Mouse (Mus musculus) Muller cell, postnatal 12 days (primary cell): ENCODE measurements around the gene Prkg1.

Experiments
- DNase-seq: peaks from one replicate; pipeline ENCODE4 v3.0.0-alpha.2; 2015; ENCODE audit errors: inconsistent ontology term

Gene Prkg1

GRCm38 (mm10) chr19:31073959-31074716 lies 690.7 kb downstream of the Prkg1 start:
- DNase-seq: peak; percentile 33

- no peak for DNase-seq
Measured at GRCm38 (mm10) chr19:31065206-31065781, 699.5 kb downstream of the Prkg1 start.

- no peak for DNase-seq
Measured at GRCm38 (mm10) chr19:31064740-31065139, 700.1 kb downstream of the Prkg1 start.

- DNase-seq: no peak
Measured at GRCm38 (mm10) chr19:31046601-31047000, 718.2 kb downstream of the Prkg1 start.

- no peak for DNase-seq
Measured at GRCm38 (mm10) chr19:31040948-31041847, 723.6 kb downstream of the Prkg1 start.

- no peak for DNase-seq
Measured at GRCm38 (mm10) chr19:31038951-31039350, 725.9 kb downstream of the Prkg1 start.

GRCm38 (mm10) chr19:31031596-31031995 lies 733.2 kb downstream of the Prkg1 start:
- DNase-seq: no peak

GRCm38 (mm10) chr19:31026797-31027196 lies 738.0 kb downstream of the Prkg1 start:
- DNase-seq: no peak

- no peak for DNase-seq
Measured at GRCm38 (mm10) chr19:31011528-31012133, 753.2 kb downstream of the Prkg1 start.

GRCm38 (mm10) chr19:30998572-30998971 lies 766.3 kb downstream of the Prkg1 start:
- DNase-seq: no peak

GRCm38 (mm10) chr19:30990390-30990789 lies 774.4 kb downstream of the Prkg1 start:
- peak; percentile 17 for DNase-seq

GRCm38 (mm10) chr19:30982436-30982835 lies 782.4 kb downstream of the Prkg1 start:
- peak; percentile 55 for DNase-seq

- no peak for DNase-seq
Measured at GRCm38 (mm10) chr19:30978096-30978495, 786.7 kb downstream of the Prkg1 start.

- DNase-seq: no peak
Measured at GRCm38 (mm10) chr19:30950610-30951009, 814.2 kb downstream of the Prkg1 start.

- DNase-seq: no peak
Measured at GRCm38 (mm10) chr19:30948202-30948601, 816.6 kb downstream of the Prkg1 start.

- peak; percentile 27 for DNase-seq
Measured at GRCm38 (mm10) chr19:30942369-30942992, 822.4 kb downstream of the Prkg1 start.

GRCm38 (mm10) chr19:30938058-30938457 lies 826.8 kb downstream of the Prkg1 start:
- no peak for DNase-seq

- no peak for DNase-seq
Measured at GRCm38 (mm10) chr19:30931469-30932192, 833.2 kb downstream of the Prkg1 start.

- peak; percentile 43 for DNase-seq
Measured at GRCm38 (mm10) chr19:30924032-30924431, 840.8 kb downstream of the Prkg1 start.

GRCm38 (mm10) chr19:30902290-30902689 lies 862.5 kb downstream of the Prkg1 start:
- DNase-seq: no peak

- DNase-seq: no peak
Measured at GRCm38 (mm10) chr19:30901025-30901424, 863.8 kb downstream of the Prkg1 start.
